Mouse (Mus musculus) kidney, adult 18-20 months (tissue): ENCODE results near the gene Gbp5.
"Not testable (repeated sequence)": the region's sequence is repeated elsewhere in the genome, so short reads cannot be mapped to it uniquely, and the experiment has no call there.

Experiments
- DNase-seq: peaks from one replicate; pipeline ENCODE4 v3.0.0; 2021

Gbp5 gene

DNA sequence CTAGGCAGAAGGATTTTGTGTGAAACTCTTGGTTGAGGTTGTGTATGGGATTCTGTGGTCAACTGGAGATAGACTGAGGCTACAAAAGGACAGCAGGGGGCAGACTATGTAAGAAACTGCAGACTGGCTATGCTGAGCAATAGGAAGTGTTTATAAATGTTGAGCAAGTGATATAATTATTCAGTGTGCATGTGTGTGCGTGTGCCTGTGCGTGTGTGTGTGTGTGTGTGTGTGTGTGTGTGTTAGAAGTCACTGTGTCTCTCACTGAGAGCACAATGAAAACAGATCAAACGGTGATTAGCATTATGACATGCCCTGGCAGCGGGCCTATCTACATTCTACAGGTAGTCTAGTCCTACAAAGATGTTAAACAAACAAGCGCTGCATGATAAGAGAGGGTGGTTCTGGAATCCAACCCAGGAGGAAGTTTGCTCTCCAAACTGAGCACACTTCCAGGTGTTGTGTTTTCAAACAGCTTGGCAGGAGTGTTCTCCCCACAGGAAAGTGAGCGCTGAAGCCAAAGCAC, at the start of gene Gbp5:
TSS of gene Gbp5 (plus strand) at position 443 of the 526 bp plus-strand sequence.
- peak; percentile 71 for DNase-seq

GRCm38 (mm10) chr3:142454198-142454597, 39.6 kb upstream of the Gbp5 start:
- DNase-seq = no peak

DNA sequence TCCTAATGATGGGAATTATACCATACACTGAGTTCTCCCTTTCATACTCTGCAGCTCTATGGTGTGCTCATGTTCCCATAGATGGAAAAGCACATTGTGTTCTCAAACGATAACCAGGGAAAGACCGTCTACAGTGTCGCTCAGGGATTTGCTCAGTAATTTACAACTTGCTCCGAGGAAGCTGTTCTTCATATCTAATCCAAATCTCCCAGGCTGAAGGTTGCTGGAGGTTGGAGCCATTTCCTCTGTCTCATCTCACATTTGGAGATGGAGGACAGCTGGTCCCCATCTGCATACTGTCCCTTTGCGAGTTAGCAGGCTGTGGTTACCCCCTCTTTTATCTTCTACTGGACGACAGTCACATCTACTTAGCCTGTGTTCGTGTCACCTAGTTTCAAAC, 34.5 kb upstream of the Gbp5 start:
- no peak for DNase-seq

GRCm38 (mm10) chr3:142462764-142463751, 30.7 kb upstream of the Gbp5 start:
- DNase-seq = no peak

- peak; percentile 20 for DNase-seq
Measured at GRCm38 (mm10) chr3:142474349-142474983, 19.3 kb upstream of the Gbp5 start.

DNA sequence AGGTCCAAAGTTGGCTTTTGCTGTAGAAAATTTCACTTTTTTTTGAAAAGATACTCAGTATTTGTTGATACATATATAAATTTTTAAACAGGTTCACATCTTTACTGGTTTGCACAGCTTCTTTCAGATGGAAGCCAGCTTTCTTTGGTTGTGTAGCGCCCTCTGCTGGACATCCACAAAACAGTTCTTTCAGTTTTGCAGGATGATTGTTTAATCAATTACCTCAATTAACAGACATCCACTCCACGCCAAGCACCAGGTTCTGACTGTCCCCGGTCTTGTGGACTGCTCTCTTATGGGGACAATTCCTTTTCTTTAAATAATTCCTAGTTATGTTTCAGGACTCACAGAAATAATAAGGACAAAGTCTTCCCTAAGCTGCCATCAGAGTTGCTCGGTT, 17.9 kb upstream of the Gbp5 start:
- peak; percentile 73 for DNase-seq

- no peak for DNase-seq
Measured at GRCm38 (mm10) chr3:142477866-142478265, 15.9 kb upstream of the Gbp5 start.

- no peak for DNase-seq
Measured at GRCm38 (mm10) chr3:142478360-142478759, 15.4 kb upstream of the Gbp5 start.

DNA sequence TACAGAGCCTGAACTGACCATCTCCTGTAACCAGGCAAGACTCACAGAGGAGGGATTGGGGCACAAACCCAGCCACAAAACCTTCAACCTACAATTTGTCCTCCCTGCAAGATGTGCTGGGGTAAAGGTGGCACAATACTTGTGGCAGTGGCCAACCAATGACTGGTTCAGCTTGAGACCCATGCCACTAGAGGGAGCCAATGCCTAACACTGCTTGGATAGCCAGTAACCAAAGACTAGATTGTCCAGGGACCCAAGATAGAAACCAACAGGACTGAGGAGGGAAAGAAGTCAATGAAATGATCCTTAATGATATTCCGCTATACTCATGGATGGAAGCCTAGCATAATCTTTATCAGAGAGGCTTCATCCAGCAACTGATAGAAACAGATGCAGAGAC, 3.3 kb upstream of the Gbp5 start:
- peak; percentile 72 for DNase-seq

GRCm38 (mm10) chr3:142495146-142495655, 1.4 kb downstream of the Gbp5 start:
- no peak for DNase-seq

- DNase-seq = peak; percentile 46
Measured at GRCm38 (mm10) chr3:142496113-142497101, 2.6 kb downstream of the Gbp5 start.

DNA sequence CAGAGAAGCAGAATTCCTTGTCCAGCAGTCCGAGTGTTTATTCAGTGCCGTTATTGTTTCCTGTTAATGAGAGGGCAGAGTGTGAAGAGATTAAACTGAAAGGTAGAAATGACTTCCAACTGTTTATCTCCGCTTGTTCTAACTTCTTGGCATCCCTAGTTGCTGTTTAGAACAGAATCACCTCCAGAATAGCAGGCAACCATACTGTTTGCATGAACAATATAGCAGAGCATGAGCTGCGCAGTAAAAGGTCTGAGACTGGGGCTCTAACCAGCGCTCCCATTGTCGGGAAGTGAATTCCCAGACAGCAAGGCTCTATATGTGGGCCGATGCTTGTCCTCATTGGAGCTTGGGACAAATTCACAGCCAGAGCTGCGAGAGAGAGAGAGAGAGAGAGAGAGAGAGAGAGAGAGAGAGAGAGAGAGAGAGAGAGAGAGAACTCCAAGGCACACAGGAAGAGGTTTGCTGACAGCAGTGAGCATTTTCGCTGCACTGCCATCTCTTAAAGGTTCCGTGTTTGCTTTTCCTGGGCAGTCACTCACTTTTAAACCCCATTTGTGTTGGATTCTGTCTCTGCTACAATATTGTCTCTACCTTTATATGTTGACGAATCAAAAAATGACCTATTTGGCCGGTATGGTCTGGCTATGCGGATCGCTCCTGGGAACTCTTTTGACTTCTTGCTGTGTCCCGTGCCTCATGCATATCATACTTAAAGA, 3.5 kb downstream of the Gbp5 start:
- no peak for DNase-seq

GRCm38 (mm10) chr3:142498941-142499340, 5.2 kb downstream of the Gbp5 start:
- DNase-seq = no peak

GRCm38 (mm10) chr3:142528116-142528515, 34.3 kb downstream of the Gbp5 start:
- DNase-seq = no peak

DNA sequence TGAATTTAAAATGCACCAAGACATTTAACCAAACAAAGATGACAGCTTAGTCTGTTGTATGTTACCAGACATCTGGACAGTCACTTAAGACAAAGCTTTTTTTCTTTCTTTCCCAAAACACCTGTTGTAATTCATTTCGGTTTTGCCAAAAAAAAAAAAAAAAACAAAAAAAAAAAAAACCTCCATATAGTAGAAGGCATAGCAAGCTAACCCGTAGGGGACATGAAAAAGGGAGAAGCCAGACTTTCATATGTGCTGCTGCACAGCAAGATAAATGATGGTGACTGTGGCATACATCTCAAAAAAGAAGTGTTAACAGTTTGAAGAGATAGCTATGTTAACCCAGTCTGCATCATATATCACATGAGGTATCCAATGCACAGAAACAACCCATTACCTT, 35.8 kb downstream of the Gbp5 start:
- no peak for DNase-seq

- peak; percentile 63 for DNase-seq
Measured at GRCm38 (mm10) chr3:142530087-142530953, 36.5 kb downstream of the Gbp5 start, which contains the start of gene Gbp7. Gene Gbp7 (plus strand): TSS chr3:142530342.

DNA sequence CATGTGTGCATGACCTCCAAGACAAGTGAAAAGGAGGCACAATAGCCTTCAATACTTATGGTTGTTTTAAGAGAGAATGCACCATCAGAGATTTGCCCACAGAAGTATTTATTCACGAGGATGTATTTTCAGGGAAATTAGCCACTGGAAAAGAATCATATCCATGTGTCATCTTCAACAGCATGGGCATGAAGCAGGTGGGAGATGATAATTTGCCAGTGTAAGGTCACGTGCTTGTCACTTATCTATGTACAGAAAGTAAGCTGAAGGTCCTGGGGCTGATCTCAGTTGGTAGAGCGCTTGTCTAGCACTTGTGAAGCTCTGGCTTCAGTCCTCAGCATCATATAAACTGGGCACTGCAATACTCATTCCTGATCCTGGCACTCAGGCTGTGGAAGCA, 37.8 kb downstream of the Gbp5 start:
- DNase-seq = no peak

- DNase-seq = no peak
Measured at GRCm38 (mm10) chr3:142533185-142533584, 39.4 kb downstream of the Gbp5 start.

DNA sequence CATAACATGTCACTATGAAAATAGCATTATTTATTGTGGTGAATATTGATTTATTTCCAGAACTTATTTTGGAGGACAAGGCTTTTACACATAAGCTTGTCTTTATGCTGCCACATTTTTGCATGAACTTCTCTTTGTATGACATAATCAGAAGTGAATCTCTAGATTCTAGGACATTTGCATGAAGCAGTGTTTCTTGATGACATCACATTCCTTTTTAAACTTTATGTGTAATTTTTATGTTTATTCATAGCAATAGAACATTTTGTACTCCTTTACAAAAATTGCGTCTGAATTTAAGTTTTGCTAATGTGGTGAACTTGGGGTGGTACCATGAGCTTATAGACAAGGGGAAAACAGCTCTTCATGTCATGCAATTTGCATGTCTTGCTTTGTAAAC, 41.9 kb downstream of the Gbp5 start:
- no peak for DNase-seq

DNA sequence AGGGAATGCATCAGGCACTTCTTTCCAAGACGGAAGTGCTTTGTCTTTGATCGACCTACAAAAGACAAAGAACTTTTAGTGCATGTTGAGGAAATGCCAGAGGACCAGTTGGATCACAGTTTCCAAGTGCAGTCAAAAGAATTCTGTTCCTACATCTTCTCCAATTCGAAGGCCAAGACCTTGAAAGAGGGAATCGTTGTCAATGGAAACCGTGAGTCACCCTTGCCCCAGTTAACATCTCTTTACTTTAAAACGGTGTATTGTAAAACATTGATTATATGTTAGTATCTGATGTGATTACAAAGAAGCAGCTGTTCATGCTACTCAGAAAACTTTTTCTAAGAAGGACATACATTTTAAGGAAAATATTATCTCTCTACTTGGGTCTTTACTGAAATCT, 47.6 kb downstream of the Gbp5 start:
- no peak for DNase-seq

DNA sequence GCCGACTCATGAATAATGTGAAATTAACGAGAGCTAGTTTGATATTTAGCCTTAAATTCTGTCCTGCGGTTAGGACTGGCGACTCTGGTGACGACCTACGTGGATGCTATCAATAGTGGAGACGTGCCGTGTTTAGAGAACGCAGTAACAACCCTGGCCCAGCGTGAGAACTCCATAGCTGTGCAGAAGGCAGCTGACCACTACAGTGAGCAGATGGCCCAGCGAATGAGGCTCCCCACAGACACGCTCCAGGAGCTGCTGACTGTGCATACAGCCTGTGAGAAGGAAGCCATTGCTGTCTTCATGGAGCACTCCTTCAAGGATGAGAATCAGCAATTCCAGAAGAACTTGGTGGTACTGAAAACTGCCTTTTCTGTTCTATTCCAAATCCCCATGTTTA, 49.0 kb downstream of the Gbp5 start:
- not testable (repeated sequence) for DNase-seq
